Mouse (Mus musculus) neural tube, embryonic 13.5 days (tissue): ENCODE results near the gene Mrps31. TPM values are rescaled to one million over a fixed set of nuclear protein-coding genes. Genes with fewer than 3 reads are reported as not detected.

ENCODE experiments used
- ATAC-seq: fragments of 200-750 bp; cut with Nextera tagmentation; 2 replicates; pipeline ENCODE4 v1.8.0; 2017; ENCODE audit warnings: low read depth, mild to moderate bottlenecking, moderate TSS enrichment, moderate library complexity
- H3K27ac ChIP-seq: fragments of 300-500 bp; sonication (generic); replicated peaks from 2 replicates; pipeline ENCODE4 v1.5.1; 2015; ENCODE audit warnings: moderate library complexity, mild to moderate bottlenecking, inconsistent platforms
- H3K27me3 ChIP-seq: fragments of 300-500 bp; sonication (generic); 2 replicates; pipeline ENCODE4 v1.6.1; 2015; ENCODE audit warnings: mild to moderate bottlenecking, inconsistent platforms
- H3K36me3 ChIP-seq: fragments of 300-500 bp; sonication (generic); 2 replicates; pipeline ENCODE4 v1.6.1; 2015; ENCODE audit warnings: mild to moderate bottlenecking, inconsistent platforms
- H3K4me1 ChIP-seq: fragments of 300-500 bp; sonication (generic); replicated peaks from 2 replicates; pipeline ENCODE4 v1.6.1; 2015; ENCODE audit warnings: inconsistent platforms
- H3K4me2 ChIP-seq: fragments of 300-500 bp; sonication (generic); 2 replicates; pipeline ENCODE4 v1.6.1; 2015; ENCODE audit warnings: inconsistent platforms, mild to moderate bottlenecking, moderate library complexity
- H3K4me3 ChIP-seq: fragments of 300-500 bp; sonication (generic); 2 replicates; pipeline ENCODE4 v1.5.1; 2015; ENCODE audit warnings: mild to moderate bottlenecking, inconsistent platforms
- H3K9ac ChIP-seq: fragments of 300-500 bp; sonication (generic); 2 replicates; pipeline ENCODE4 v1.6.1; 2015; ENCODE audit warnings: moderate library complexity, mild to moderate bottlenecking, inconsistent platforms
- H3K9me3 ChIP-seq: fragments of 300-500 bp; sonication (generic); 2 replicates; pipeline ENCODE4 v1.6.1; 2016; ENCODE audit warnings: inconsistent platforms
- WGBS: fragments of 180-500 bp; shearing (Covaris S2); methylation state at CpG from one replicate; pipeline ENCODE4 v1.1.7; 2015; 5-methylcytosine and 5-hydroxymethylcytosine counted together
- polyA plus RNA-seq: library from polyadenylated mRNA; unstranded; fragments of >200 nt; fragmentation: Nextera tagmentation; extraction: Ambion mirVana; gene quantifications from 2 replicates; pipeline ENCODE4 v1.2.1, GENCODE M21; 2015

Mrps31 gene
- polyA plus RNA-seq, result 36.9 and 37.4 TPM in 2 replicates

- Histone ChIP-seq H3K4me2 (peak within 1 kb of the TSS; percentile 82), H3K9ac (peak within 1 kb of the TSS; percentile 90), H3K27me3 (no peaks in the 10 kb centered on the region), H3K27ac (peak within 1 kb of the TSS; percentile 79), H3K4me3 (peak within 1 kb of the TSS; percentile 89), H3K4me1 (peaks cover 19% of the 10 kb centered on the region), H3K36me3 (peaks cover 9% of the 10 kb centered on the region), H3K9me3 (no peaks in the 10 kb centered on the region)
- ATAC-seq, result peak; percentile 93
- WGBS, result under 1% methylated on average over 25 of the region's 25 CpGs
Measured at GRCm38 (mm10) chr8:22411282-22411702, at the start of gene Mrps31. Gene Mrps31 (plus strand): TSS chr8:22411361.

- WGBS, result 90% methylated on average over 5 of the region's 5 CpGs
- ATAC-seq, result no peak
- no peak overlapping the region for H3K4me3 ChIP-seq
- H3K27me3 ChIP-seq, result no peaks in the 10 kb centered on the region
- no peak overlapping the region for H3K27ac ChIP-seq
- H3K36me3 ChIP-seq, result peaks cover 16% of the 10 kb centered on the region
- H3K9ac ChIP-seq, result no peak overlapping the region
- H3K4me2 ChIP-seq, result no peak overlapping the region
- H3K4me1 ChIP-seq, result no peaks in the 10 kb centered on the region
- no peaks in the 10 kb centered on the region for H3K9me3 ChIP-seq
Measured at GRCm38 (mm10) chr8:22376311-22376710, 34.9 kb upstream of the Mrps31 start.

- peaks cover 22% of the 10 kb centered on the region for H3K36me3 ChIP-seq
- H3K9ac ChIP-seq, result no peak overlapping the region
- no peak overlapping the region for H3K4me3 ChIP-seq
- H3K27me3 ChIP-seq, result no peaks in the 10 kb centered on the region
- WGBS, result 51% methylated on average over 5 of the region's 5 CpGs
- H3K4me1 ChIP-seq, result no peaks in the 10 kb centered on the region
- no peak overlapping the region for H3K27ac ChIP-seq
- no peaks in the 10 kb centered on the region for H3K9me3 ChIP-seq
- H3K4me2 ChIP-seq, result no peak overlapping the region
- peak; percentile 83 for ATAC-seq
Measured at GRCm38 (mm10) chr8:22376903-22377302, 34.3 kb upstream of the Mrps31 start.

GRCm38 (mm10) chr8:22380934-22381333 is 30.2 kb upstream of the Mrps31 start:
- Histone ChIP-seq H3K36me3 (peaks cover 31% of the 10 kb centered on the region), H3K4me2 (no peak overlapping the region), H3K27ac (no peak overlapping the region), H3K27me3 (no peaks in the 10 kb centered on the region), H3K9me3 (no peaks in the 10 kb centered on the region), H3K4me1 (no peaks in the 10 kb centered on the region), H3K9ac (no peak overlapping the region), H3K4me3 (no peak overlapping the region)
- 96% methylated on average over 11 of the region's 11 CpGs for WGBS
- ATAC-seq, result no peak

- Histone ChIP-seq H3K9ac (no peak overlapping the region), H3K27me3 (no peaks in the 10 kb centered on the region), H3K9me3 (no peaks in the 10 kb centered on the region), H3K36me3 (peaks cover 35% of the 10 kb centered on the region), H3K4me2 (no peak overlapping the region), H3K4me3 (no peak overlapping the region), H3K4me1 (no peaks in the 10 kb centered on the region), H3K27ac (no peak overlapping the region)
- no peak for ATAC-seq
- WGBS, result 83% methylated on average over 19 of the region's 19 CpGs
Measured at GRCm38 (mm10) chr8:22382824-22383595, 28.2 kb upstream of the Mrps31 start.

GRCm38 (mm10) chr8:22385158-22385557 is 26.0 kb upstream of the Mrps31 start:
- Histone ChIP-seq H3K4me3 (no peak overlapping the region), H3K27me3 (no peaks in the 10 kb centered on the region)
- 90% methylated on average over 6 of the region's 6 CpGs for WGBS

GRCm38 (mm10) chr8:22389874-22390273 is 21.3 kb upstream of the Mrps31 start:
- Histone ChIP-seq H3K9me3 (no peaks in the 10 kb centered on the region), H3K36me3 (peaks cover 39% of the 10 kb centered on the region), H3K27ac (no peak overlapping the region), H3K4me3 (no peak overlapping the region), H3K4me2 (no peak overlapping the region), H3K4me1 (no peaks in the 10 kb centered on the region), H3K9ac (no peak overlapping the region), H3K27me3 (no peaks in the 10 kb centered on the region)
- no peak for ATAC-seq
- 82% methylated on average over 10 of the region's 10 CpGs for WGBS

More at GRCm38 (mm10) chr8:22385158-22385557, 26.0 kb upstream of the Mrps31 start:
- Histone ChIP-seq H3K4me1 (no peaks in the 10 kb centered on the region), H3K4me2 (no peak overlapping the region), H3K9me3 (no peaks in the 10 kb centered on the region), H3K36me3 (peaks cover 54% of the 10 kb centered on the region), H3K27ac (no peak overlapping the region), H3K9ac (no peak overlapping the region)
- no peak for ATAC-seq

- 91% methylated on average over 8 of the region's 8 CpGs for WGBS
Measured at GRCm38 (mm10) chr8:22390766-22391463, 20.2 kb upstream of the Mrps31 start.

GRCm38 (mm10) chr8:22394471-22394870 is 16.7 kb upstream of the Mrps31 start:
- H3K9me3 ChIP-seq, result no peaks in the 10 kb centered on the region
- no peak overlapping the region for H3K27ac ChIP-seq
- no peak overlapping the region for H3K4me3 ChIP-seq
- no peak overlapping the region for H3K4me2 ChIP-seq
- peaks cover 16% of the 10 kb centered on the region for H3K4me1 ChIP-seq
- H3K9ac ChIP-seq, result no peak overlapping the region
- H3K27me3 ChIP-seq, result no peaks in the 10 kb centered on the region
- H3K36me3 ChIP-seq, result 0 out of 2 replicates have a peak, but pooled peaks cover 15% of the 10 kb centered on the region
- 85% methylated on average over 4 of the region's 4 CpGs for WGBS
- no peak for ATAC-seq

More at GRCm38 (mm10) chr8:22390766-22391463, 20.2 kb upstream of the Mrps31 start:
- no peaks in the 10 kb centered on the region for H3K9me3 ChIP-seq
- H3K4me1 ChIP-seq, result no peaks in the 10 kb centered on the region
- H3K4me3 ChIP-seq, result no peak overlapping the region
- H3K4me2 ChIP-seq, result no peak overlapping the region
- ATAC-seq, result no peak
- H3K27ac ChIP-seq, result no peak overlapping the region
- peaks cover 39% of the 10 kb centered on the region for H3K36me3 ChIP-seq
- H3K9ac ChIP-seq, result no peak overlapping the region
- H3K27me3 ChIP-seq, result no peaks in the 10 kb centered on the region

- no peaks in the 10 kb centered on the region for H3K9me3 ChIP-seq
- no peak overlapping the region for H3K9ac ChIP-seq
- 0 out of 2 replicates have a peak, but pooled peaks cover 7% of the 10 kb centered on the region for H3K36me3 ChIP-seq
- no peaks in the 10 kb centered on the region for H3K27me3 ChIP-seq
- ATAC-seq, result no peak
- WGBS, result 95% methylated on average over 8 of the region's 8 CpGs
- no peak overlapping the region for H3K4me2 ChIP-seq
- no peak overlapping the region for H3K27ac ChIP-seq
- H3K4me3 ChIP-seq, result no peak overlapping the region
- H3K4me1 ChIP-seq, result peaks cover 16% of the 10 kb centered on the region
Measured at GRCm38 (mm10) chr8:22395256-22395655, 15.9 kb upstream of the Mrps31 start.

GRCm38 (mm10) chr8:22397811-22398141 is 13.4 kb upstream of the Mrps31 start:
- ATAC-seq, result peak; percentile 84; the same call in 1 of the 2 replicates
- peak overlapping the region; percentile 72 for H3K4me3 ChIP-seq
- under 1% methylated on average over 13 of the region's 13 CpGs for WGBS
- H3K27ac ChIP-seq, result peak overlapping the region; percentile 81
- H3K36me3 ChIP-seq, result no peaks in the 10 kb centered on the region
- peak overlapping the region; percentile 78 for H3K4me2 ChIP-seq
- H3K9ac ChIP-seq, result peak overlapping the region; percentile 80
- H3K4me1 ChIP-seq, result peaks cover 16% of the 10 kb centered on the region
- H3K27me3 ChIP-seq, result no peaks in the 10 kb centered on the region
- H3K9me3 ChIP-seq, result no peaks in the 10 kb centered on the region

GRCm38 (mm10) chr8:22398142-22398951 is 12.8 kb upstream of the Mrps31 start, which contains the start of gene Slc25a15:
Gene Slc25a15 (minus strand): TSS chr8:22398597.
- no peaks in the 10 kb centered on the region for H3K9me3 ChIP-seq
- under 1% methylated on average over 57 of the region's 77 CpGs for WGBS
- peak within 1 kb of the TSS; percentile 80 for H3K9ac ChIP-seq
- peak within 1 kb of the TSS; percentile 72 for H3K4me3 ChIP-seq
- peak within 1 kb of the TSS; percentile 78 for H3K4me2 ChIP-seq
- H3K27ac ChIP-seq, result peak within 1 kb of the TSS; percentile 81
- peak; percentile 95 for ATAC-seq
- H3K27me3 ChIP-seq, result no peaks in the 10 kb centered on the region
- H3K4me1 ChIP-seq, result peaks cover 16% of the 10 kb centered on the region
- no peaks in the 10 kb centered on the region for H3K36me3 ChIP-seq
